Mouse (Mus musculus) layer of hippocampus, postnatal 36 days (tissue): ENCODE measurements around the gene Sec11a. TPM values are rescaled to one million over a fixed set of nuclear protein-coding genes. Genes with fewer than 3 reads are reported as not detected.
"Not testable (repeated sequence)": the region's sequence is repeated elsewhere in the genome, so short reads cannot be mapped to it uniquely, and the experiment has no call there.

Experiments used
- DNase-seq, 2 experiments: peaks; one replicate each; pipeline ENCODE4 v3.0.0; 2022
- total RNA-seq, 2 experiments: library from RNA; stranded (reverse); gene quantifications; 2 replicates each; pipeline ENCODE4 v1.2.3; 2021

Sec11a gene
- total RNA-seq, 2 experiments from 2014 or later = 52.5 to 59.6 TPM

DNA sequence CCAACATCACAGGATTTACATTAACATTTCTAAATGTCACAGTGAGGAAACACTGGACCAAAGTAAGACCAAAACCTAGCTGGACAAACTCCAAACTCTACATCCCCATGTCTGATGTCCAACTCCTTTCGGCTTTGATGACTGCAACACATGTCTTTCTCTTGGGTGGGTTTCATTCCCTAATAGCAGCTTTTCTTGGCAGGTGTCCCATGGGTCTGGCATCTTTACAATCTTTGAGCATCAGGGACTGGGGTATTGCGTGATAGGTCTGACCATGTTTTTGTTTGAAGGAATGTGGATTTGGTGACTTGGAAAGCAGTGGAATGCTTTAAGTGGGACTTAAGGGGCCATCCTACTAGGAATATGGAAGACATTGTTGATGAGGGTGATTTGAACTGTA is 9.3 kb upstream of the Sec11a start:
- DNase-seq = no peak

GRCm38 (mm10) chr7:80954251-80954650 is 6.7 kb upstream of the Sec11a start:
- no peak for DNase-seq

DNA sequence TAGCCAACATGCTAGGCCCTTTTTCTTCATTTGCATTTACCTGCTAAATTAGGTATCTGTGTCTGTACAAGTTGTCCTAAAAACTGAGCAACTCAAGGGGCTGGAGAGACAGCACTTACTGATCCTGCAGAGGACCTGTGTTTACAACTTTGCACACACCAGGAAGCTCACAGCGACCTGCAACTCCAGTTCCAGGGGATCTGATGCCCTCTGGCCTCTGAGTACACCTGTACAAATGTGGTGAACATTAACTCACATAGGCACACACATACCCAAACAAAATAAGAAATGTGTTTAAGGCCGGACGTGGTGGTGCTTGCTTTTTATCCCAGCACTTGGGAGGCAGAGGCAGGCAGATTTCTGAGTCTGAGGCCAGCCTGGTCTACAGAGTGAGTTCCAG is 4.6 kb upstream of the Sec11a start:
- no peak for DNase-seq

DNA sequence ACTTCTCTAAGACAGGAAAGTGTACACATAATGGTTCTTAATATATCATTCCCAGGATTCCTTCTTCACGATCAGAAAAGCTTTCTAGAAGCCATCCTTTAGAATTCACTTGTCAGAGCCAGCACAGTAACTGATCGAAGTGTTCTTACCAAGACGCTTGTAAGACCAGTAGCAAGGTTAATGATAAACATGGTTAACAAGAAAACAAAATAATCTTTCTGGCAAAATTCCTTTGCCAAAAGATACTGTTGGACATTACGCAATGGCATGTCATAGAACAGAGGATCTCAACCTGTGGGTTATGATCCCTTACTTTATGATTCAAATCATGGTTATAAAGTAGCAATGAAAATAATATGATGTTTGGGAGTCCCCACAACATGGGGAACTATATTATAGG is 3.9 kb upstream of the Sec11a start:
- DNase-seq = no peak

DNA sequence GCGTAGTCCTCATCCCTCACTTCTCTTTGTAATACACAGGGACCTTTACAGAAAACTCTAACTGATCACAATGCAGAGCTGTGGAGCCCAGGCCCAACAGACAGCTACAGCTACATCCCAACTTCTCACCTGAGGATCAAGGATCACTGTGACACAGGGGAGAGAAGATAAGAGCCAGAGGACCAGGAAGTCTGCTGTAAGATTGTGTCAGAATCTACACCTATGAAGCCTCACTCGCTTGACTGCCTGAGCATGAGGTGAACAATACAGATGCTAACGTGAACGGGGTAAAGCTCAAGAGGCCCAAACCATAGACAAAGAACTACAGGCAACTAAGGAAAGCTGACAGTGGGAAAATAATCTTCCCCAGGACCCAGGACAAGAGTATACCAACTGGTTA is 7.8 kb downstream of the Sec11a start:
- no peak for DNase-seq

DNA sequence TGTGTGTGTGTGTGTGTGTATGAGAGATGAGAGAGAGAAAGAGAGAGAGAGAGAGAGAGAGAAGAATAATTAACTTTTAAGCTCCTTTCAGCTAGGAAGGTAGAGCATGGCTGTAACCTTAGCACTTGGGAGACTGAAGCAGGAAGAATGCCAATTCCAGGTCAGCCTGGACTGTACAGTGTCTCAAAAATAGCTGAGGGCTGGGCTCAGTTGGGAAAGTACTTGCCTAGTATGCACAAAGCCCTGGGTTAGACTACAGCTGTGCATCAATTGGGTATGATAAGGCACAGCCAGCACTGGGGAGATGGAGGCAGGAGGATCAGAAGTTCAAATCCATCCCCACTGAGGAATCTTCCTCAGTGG is 10.3 kb downstream of the Sec11a start:
- DNase-seq = not testable (repeated sequence)

- DNase-seq = not testable (repeated sequence)
These were observed 10.8 kb downstream of the Sec11a start for GRCm38 (mm10) chr7:80936617-80937303.

GRCm38 (mm10) chr7:80935834-80936233 is 11.7 kb downstream of the Sec11a start:
- no peak for DNase-seq

DNA sequence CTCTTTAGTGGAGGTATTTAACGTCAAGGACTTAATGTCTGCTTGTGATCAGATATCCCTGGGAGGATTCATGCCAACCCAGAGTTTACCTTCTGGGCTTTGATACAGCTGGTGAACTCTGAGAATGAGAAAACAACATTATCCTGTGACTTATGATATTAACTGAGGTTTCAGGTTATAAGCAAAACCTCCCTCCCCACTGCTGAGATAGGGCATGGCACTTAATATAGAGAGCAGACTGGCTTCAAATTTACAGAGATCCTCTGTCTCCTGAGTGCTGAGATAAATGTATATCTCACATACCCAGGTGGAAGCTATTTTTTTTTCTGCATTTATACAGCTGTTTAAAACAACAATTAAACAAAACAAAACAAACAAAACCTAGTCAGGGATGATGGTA is 14.8 kb downstream of the Sec11a start:
- DNase-seq = no peak

- DNase-seq = no peak
These were observed 15.9 kb downstream of the Sec11a start for GRCm38 (mm10) chr7:80931618-80932207.

- no peak for DNase-seq
These were observed 24.4 kb downstream of the Sec11a start for GRCm38 (mm10) chr7:80923165-80923564.

GRCm38 (mm10) chr7:80919647-80920008 is 28.0 kb downstream of the Sec11a start:
- DNase-seq = no peak

DNA sequence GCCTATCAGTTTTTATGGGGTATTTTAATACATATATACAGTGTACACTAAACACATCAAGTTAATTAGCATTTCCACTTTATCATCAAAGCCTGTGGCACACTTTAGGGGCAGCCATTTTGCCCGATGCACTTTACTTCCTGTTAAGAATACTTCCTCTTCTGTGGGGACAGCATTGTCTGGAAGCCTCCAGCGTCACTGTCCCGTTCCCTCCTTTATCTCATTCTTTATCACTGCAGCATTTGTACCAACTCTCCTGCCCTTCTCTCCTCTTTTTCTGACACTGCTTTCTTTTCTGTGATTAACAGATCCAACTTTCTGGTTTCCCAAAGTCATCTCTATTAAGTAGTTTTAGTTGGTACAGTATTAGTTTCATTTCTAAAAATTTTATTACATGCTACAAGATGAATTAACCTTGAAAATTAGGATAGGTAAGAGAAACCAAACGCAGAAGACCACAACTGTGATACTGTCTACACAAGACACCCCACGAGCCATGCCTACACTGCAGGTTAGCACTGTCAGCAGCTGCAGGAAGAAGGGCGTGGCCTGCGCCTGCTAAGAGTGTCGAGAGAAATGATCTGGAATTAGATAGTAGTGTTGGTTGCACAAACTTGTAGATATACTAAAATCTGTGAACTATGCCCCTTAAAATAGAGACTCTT is 28.5 kb downstream of the Sec11a start:
- no peak for DNase-seq

GRCm38 (mm10) chr7:80917916-80918465 is 29.6 kb downstream of the Sec11a start:
- no peak for DNase-seq

DNA sequence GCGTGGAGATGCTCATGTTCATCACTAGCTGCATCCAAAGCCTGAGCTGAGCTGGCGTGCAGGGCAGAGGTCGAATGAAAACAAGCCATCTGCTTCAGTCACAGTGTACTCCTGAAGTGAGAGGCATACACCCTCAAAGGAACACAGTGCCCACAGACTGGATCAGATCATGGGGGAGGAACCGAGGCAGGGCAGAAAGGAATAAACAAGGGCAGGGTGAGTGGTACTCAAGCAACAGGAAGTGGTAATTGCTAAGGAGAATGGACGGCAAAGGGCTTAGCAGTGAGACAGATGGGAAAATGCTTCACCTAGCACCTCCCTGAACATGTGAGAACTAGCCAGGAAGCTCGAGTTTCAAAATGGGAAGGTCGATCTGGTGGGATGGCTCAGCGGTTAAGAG is 35.1 kb downstream of the Sec11a start:
- DNase-seq = no peak

DNA sequence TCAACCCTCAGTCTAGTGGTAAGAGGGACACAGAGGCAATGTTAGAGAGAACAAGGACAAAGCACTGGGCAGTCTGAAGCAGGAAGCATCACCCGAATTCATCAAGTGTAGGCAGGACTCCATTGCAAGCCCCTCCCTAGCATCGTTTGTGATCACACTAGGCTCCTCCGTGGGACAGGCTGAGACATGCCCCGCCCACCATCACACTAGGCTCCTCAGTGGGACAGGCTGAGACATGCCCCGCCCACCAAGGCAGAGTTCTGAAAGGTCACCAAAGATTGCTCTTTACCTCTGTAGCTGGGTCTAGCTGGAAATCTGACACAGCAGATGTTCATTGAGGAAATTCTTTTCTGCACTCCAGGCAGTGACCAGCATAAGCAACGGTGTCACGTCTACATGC is 36.5 kb downstream of the Sec11a start:
- no peak for DNase-seq

- DNase-seq = peak; percentile 61 to 66
These were observed 42.6 kb downstream of the Sec11a start, which contains the start of gene Nmb for GRCm38 (mm10) chr7:80904921-80905515. TSS of gene Nmb (minus strand) at chr7:80905076.

DNA sequence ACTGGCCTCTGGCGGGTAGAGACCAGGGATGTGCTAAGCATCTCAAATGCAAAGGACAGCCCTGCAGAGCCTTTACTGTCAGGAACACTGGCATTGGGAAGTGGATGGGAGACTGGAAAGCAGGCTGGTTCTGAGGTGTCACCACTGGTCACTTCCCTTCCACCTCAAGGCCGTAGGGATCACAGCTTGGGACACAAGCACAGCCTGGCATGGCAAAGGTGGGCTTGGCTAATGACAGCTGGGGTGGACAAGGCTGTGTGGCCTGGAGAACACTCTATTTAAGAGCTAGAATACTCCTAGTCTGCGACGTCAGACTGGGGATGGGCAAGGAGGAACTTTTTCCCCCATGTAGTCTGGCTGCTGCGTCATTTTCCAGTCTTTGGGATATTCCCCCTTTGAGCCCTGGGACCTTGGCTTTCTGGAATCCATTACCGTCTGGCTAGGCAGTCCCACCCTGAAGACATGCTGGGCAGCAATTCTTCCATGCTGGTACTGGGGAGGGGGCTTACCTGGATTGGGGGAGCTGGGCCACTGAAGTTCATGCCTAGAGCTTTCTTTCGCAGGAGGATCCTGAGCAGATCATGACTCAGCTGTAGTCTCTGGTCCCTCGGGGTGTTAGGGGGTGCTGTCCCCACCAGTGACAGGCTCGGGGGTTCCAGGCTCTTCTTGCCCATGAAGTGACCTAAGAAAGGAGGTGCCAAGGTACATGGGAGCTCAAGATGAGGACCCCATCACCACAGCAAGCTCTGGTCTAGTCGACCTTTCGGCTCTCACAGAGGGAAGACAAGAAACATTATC is 43.8 kb downstream of the Sec11a start:
- DNase-seq = no peak

GRCm38 (mm10) chr7:80901541-80902274 is 45.9 kb downstream of the Sec11a start:
- no peak for DNase-seq

DNA sequence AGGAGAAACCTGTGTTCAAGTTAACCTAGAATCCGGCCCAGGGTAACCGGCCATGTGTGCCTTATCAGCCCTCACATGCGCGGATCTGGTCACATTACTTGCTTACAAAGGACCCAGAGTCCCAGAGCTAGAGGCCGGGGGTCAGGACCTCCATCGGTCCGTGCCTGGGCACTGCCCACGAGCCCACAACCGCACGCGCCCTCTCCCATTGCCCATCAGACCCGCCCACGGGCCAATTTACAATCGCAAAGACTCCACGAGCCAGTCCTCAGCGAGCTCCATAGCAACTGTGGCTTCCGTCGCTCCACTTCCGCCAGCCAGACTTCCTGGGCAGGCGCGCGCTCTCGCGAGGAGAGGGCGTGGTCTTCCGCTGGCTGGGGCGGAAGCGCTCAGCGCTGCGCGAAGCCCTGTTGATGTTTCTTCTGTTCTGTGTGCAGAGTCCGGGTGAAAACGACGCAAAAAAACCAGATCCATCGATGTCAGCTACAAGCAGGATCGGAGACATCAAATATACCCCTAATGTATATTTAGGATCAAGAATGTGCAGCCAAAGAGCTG is 46.6 kb downstream of the Sec11a start, which contains the start of gene Wdr73:
Gene Wdr73 (minus strand): TSS at position 326 of the 558 bp plus-strand sequence.
- peak; percentile 89 to 91 for DNase-seq

GRCm38 (mm10) chr7:80897721-80898120 is 49.9 kb downstream of the Sec11a start:
- DNase-seq = no peak
